Mouse (Mus musculus): ENCODE results near the gene Lrrc4. TPM values are rescaled to one million over a fixed set of nuclear protein-coding genes. Genes with fewer than 3 reads are reported as not detected.
A peak's percentile ranks its signal among the peaks of the same experiment; 100 is the strongest.

Lrrc4 gene
- 54.8 and 59.8 TPM in 2 replicates for total RNA-seq (2014; rRNA removed)
- 6.0 and 6.1 TPM in 2 replicates for polyA plus RNA-seq (2015; fragmentation: Nextera tagmentation; extraction: Ambion mirVana)

DNA sequence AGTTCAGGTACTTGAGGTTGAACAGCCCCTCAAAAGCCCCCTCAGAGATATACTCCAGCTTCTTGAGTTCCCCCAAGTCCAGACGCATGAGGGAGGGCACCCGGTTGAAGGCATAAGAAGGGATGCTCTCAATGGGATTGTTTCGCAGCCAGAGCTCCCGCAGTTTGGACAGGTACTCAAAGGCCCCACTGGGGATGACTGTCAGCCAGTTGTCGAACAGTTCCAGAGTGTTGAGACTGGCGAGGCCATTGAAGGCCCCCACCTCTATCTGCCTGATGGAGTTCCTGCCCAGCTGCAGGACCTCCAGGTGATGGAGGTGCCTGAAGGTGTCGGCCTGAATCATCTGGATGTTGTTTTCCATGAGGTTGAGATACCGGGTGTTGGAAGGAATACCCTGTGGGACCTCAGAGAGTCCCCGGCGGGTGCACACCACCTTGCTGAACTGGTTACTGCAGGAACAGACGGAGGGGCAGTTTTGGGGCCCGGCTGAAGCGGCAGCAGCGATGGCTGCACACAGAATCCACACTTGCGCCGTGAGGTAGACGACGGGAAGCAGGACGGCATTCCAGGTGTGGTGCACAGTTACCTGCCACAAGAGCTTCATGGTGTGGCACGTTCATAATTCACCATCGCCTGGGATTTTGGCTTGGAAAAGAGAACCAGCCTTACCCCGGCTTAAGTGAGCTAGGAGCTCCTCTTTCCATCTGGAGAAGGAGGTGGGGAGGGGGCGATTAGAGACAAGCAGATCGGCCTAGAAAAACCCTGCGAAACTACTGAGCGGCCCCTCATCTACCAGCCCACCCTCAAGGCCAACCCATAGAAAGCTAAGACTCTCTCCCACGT lies at the start of gene Lrrc4:
TSS of gene Lrrc4 (minus strand) at position 737 of the 843 bp plus-strand sequence.
- DNase-seq (ENCODE audit: low spot score) (peak; percentile 51), ATAC-seq (no peak)
- Histone ChIP-seq H3K9me3 (ENCODE audit: low read length) (no peaks in the 10 kb centered on the region), H3K9ac (replicated peaks; ENCODE audit: low read length) (peak within 1 kb of the TSS; percentile 93), H3K27ac (peak within 1 kb of the TSS; percentile 94), H3K4me1 (ENCODE audit: insufficient read depth, low read length) (peaks cover 31% of the 10 kb centered on the region), H3K36me3 (ENCODE audit: insufficient read depth, low read length) (no peaks in the 10 kb centered on the region), H3K27me3 (ENCODE audit: insufficient read depth, low read length) (no peaks in the 10 kb centered on the region), H3K4me2 (ENCODE audit: low read depth, low read length) (peak within 1 kb of the TSS; percentile 97), H3K4me3 (ENCODE audit: low read length) (peak within 1 kb of the TSS; percentile 87)
- 20% methylated on average over 27 of the region's 27 CpGs for whole genome bisulfite sequencing
- TF ChIP-seq CTCF (IDR thresholded peaks at IDR 0.05; ENCODE audit: low read depth), result no peak

DNA sequence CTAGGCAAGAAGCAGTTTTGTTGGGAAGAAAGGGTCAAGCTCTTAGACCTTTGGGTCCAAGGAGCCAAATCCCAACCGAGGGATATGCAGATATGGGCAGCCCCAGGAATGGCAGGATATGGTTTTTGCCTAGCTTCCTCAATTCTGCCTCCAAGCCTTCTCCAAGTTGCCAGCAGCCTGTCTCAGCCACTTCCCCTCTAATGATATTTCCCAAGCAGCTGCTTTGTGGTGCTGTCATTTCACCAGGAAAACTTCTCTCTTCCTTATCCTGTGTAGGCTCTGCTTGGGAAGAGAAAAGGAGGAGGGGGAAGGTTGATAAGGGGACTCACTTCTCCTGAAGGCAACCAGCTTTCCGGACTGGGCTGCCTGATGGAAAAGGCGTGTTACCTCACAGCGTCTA lies 49.4 kb upstream of the Lrrc4 start:
- Histone ChIP-seq H3K4me1 (ENCODE audit: insufficient read depth, low read length) (peaks cover 12% of the 10 kb centered on the region), H3K27ac (no peak overlapping the region), H3K9ac (replicated peaks; ENCODE audit: low read length) (no peak overlapping the region), H3K4me3 (ENCODE audit: low read length) (no peak overlapping the region), H3K36me3 (ENCODE audit: insufficient read depth, low read length) (0 out of 2 replicates have a peak, but pooled peaks cover 11% of the 10 kb centered on the region), H3K4me2 (ENCODE audit: low read depth, low read length) (no peak overlapping the region), H3K9me3 (ENCODE audit: low read length) (no peaks in the 10 kb centered on the region), H3K27me3 (ENCODE audit: insufficient read depth, low read length) (no peaks in the 10 kb centered on the region)
- DNase-seq (ENCODE audit: low spot score) (no peak), ATAC-seq (no peak)
- no peak for TF ChIP-seq CTCF (IDR thresholded peaks at IDR 0.05; ENCODE audit: low read depth)
- WGBS, result 91% methylated on average over 4 of the region's 4 CpGs

DNA sequence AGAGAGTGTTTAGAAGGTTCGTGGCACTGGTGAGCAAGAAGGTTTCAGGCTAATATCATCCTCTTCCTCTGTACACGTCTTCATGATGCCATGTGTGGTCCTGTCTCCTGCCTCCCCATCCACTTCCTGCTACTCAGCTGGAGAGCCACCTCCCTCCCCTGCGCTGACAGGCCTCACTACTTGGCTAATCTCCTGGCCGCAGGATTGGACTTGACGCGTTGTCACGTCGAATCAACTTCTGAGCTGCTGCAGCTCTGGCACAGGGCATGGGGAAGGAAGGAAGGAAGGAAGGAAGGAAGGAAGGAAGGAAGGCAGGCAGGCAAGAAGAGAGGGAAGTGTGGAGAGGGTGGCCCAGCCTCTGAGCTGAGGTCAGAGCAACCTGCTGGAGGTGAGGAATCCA lies 47.8 kb upstream of the Lrrc4 start:
- Histone ChIP-seq H3K9me3 (ENCODE audit: low read length) (no peaks in the 10 kb centered on the region), H3K27ac (no peak overlapping the region), H3K4me2 (ENCODE audit: low read depth, low read length) (no peak overlapping the region), H3K27me3 (ENCODE audit: insufficient read depth, low read length) (no peaks in the 10 kb centered on the region), H3K4me3 (ENCODE audit: low read length) (no peak overlapping the region), H3K4me1 (ENCODE audit: insufficient read depth, low read length) (peaks cover 17% of the 10 kb centered on the region), H3K9ac (replicated peaks; ENCODE audit: low read length) (no peak overlapping the region), H3K36me3 (ENCODE audit: insufficient read depth, low read length) (0 out of 2 replicates have a peak, but pooled peaks cover 3% of the 10 kb centered on the region)
- no peak for TF ChIP-seq CTCF (IDR thresholded peaks at IDR 0.05; ENCODE audit: low read depth)
- no peak for DNase-seq (ENCODE audit: low spot score)
- no peak for ATAC-seq
- 64% methylated on average over 8 of the region's 8 CpGs for WGBS

DNA sequence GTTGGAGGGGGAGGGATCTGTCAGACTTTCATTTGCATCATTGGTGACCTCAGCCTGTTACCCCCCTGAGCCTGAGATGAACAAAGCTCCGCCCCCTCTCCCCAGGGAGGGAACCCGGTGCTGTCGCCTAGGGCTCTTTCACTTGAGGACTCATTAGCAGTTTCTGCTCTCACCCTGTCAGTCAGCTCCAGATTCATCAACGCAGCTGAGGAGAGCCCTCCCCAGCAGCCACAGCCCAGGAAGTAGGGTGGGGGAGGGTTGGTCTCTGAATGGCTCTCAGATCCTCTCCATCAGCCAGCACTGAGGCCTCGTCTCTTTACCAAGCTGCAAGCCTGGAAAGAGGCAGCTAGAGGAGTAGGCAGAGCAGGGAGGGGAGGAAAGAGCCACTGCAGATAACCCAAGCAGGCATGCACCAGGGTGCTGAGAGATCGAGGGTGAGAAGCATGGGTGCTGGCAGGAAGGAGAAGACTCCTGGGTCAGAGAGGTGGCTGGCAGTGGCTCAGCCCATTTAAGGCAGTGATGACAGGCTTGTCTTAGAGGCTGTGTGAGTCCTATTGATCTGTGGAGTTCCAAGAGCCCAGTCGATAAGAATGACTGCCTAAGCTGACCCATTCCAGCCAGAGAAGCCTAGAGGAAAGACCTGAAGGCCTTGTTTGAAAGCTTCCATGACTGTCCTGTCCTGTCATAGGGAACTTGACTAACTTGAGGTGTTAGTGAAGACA lies 46.6 kb upstream of the Lrrc4 start:
- Histone ChIP-seq H3K9me3 (ENCODE audit: low read length) (no peaks in the 10 kb centered on the region), H3K9ac (replicated peaks; ENCODE audit: low read length) (no peak overlapping the region), H3K4me1 (ENCODE audit: insufficient read depth, low read length) (peaks cover 17% of the 10 kb centered on the region), H3K4me2 (ENCODE audit: low read depth, low read length) (no peak overlapping the region), H3K27me3 (ENCODE audit: insufficient read depth, low read length) (no peaks in the 10 kb centered on the region), H3K4me3 (ENCODE audit: low read length) (no peak overlapping the region), H3K27ac (no peak overlapping the region), H3K36me3 (ENCODE audit: insufficient read depth, low read length) (no peaks in the 10 kb centered on the region)
- peak; percentile 48 for ATAC-seq
- no peak for TF ChIP-seq CTCF (IDR thresholded peaks at IDR 0.05; ENCODE audit: low read depth)
- 25% methylated on average over 7 of the region's 7 CpGs for WGBS
- DNase-seq (ENCODE audit: low spot score), result no peak

DNA sequence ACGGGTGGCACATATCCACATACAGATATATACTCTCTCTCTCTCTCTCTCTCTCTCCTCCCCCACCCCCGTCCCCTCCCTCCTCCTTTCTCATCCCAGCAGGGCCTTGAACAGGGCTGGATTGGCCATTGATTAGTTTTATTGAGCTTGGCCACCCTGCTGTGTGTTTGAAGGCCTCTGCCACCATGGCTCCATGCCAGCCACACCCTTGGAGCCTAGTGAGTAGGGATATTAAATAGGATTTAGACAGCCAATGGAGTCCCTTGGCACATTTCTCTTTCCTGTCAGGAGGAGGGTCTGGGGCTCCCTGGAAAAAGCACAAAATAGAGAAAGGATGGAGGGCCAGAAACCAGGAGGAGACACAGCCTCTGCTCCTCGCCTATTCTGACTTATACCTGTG lies 44.9 kb upstream of the Lrrc4 start:
- no peak overlapping the region for H3K9ac ChIP-seq (replicated peaks; ENCODE audit: low read length)
- H3K4me1 ChIP-seq (ENCODE audit: insufficient read depth, low read length), result peaks cover 26% of the 10 kb centered on the region; the same call in 1 of the 2 replicates
- no peaks in the 10 kb centered on the region for H3K36me3 ChIP-seq (ENCODE audit: insufficient read depth, low read length)
- H3K27me3 ChIP-seq (ENCODE audit: insufficient read depth, low read length), result no peaks in the 10 kb centered on the region
- no peak overlapping the region for H3K4me2 ChIP-seq (ENCODE audit: low read depth, low read length)
- WGBS, result 23% methylated on average over 3 of the region's 3 CpGs
- no peaks in the 10 kb centered on the region for H3K9me3 ChIP-seq (ENCODE audit: low read length)
- no peak for TF ChIP-seq CTCF (IDR thresholded peaks at IDR 0.05; ENCODE audit: low read depth)
- no peak overlapping the region; the same call in 1 of the 2 replicates for H3K27ac ChIP-seq
- H3K4me3 ChIP-seq (ENCODE audit: low read length), result no peak overlapping the region
- ATAC-seq, result no peak
- DNase-seq (ENCODE audit: low spot score), result no peak

DNA sequence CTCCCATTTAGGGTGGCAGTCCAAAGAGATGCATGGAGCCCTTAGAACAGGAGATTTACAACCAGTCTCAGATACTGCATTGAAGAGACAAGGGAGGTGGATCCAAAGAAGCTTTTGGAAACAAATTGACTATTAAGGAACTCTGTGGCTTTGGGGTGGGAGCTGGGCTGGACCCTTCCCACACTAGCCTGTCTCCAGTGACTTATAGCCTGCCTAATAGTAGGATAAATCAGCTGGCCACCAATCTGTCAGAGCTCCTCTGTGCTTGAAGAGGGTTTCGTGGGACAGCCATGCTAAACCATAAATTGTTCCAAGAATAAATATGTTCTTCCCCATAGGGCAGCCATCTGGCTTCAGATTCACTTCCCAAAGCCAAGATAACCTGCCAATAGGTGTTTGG lies 43.8 kb upstream of the Lrrc4 start:
- Histone ChIP-seq H3K4me3 (ENCODE audit: low read length) (no peak overlapping the region), H3K9ac (replicated peaks; ENCODE audit: low read length) (no peak overlapping the region), H3K27ac (no peak overlapping the region), H3K4me1 (ENCODE audit: insufficient read depth, low read length) (peaks cover 27% of the 10 kb centered on the region; the same call in 1 of the 2 replicates), H3K36me3 (ENCODE audit: insufficient read depth, low read length) (no peaks in the 10 kb centered on the region), H3K9me3 (ENCODE audit: low read length) (no peaks in the 10 kb centered on the region), H3K4me2 (ENCODE audit: low read depth, low read length) (no peak overlapping the region), H3K27me3 (ENCODE audit: insufficient read depth, low read length) (no peaks in the 10 kb centered on the region)
- 67% methylated on average over 1 of the region's 1 CpGs for WGBS
- TF ChIP-seq CTCF (IDR thresholded peaks at IDR 0.05; ENCODE audit: low read depth), result no peak
- ATAC-seq (no peak), DNase-seq (ENCODE audit: low spot score) (no peak)

Data from hindbrain, postnatal 0 days (tissue).